Mouse (Mus musculus): ENCODE data around the gene Gm28230. TPM values are rescaled to one million over a fixed set of nuclear protein-coding genes. Genes with fewer than 3 reads are reported as not detected.

Gene Gm28230
- total RNA-seq, 2 experiments from 2014 or later, result 1.6 to 2.8 TPM

GRCm38 (mm10) chr2:74761941-74762340, 35.4 kb downstream of the Gm28230 start:
- no peak for DNase-seq (ENCODE audit: low spot score in 2 of 2)

- DNase-seq (ENCODE audit: low spot score in 2 of 2), result peak; percentile 47 to 56
These were observed 36.2 kb downstream of the Gm28230 start, which contains the start of gene Hoxd1 for GRCm38 (mm10) chr2:74762522-74763244. Hoxd1 (plus strand) TSS chr2:74762980.

GRCm38 (mm10) chr2:74763245-74763735, 36.8 kb downstream of the Gm28230 start:
- DNase-seq (ENCODE audit: low spot score in 2 of 2), result no peak

DNA sequence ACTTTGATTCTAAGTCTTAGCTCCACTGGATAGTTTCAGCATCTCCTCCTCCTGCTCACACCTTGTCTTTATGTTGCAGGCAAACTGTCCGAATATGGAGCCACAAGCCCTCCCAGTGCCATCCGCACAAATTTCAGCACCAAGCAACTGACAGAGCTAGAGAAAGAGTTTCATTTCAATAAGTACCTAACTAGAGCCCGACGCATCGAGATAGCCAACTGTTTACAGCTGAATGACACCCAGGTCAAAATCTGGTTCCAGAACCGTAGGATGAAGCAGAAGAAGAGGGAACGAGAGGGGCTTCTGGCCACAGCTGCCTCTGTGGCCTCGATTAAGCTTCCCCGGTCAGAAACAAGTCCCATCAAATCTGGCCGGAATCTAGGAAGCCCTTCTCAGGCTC, 37.4 kb downstream of the Gm28230 start:
- DNase-seq (ENCODE audit: low spot score in 2 of 2), result no peak

GRCm38 (mm10) chr2:74774359-74774758, 47.8 kb downstream of the Gm28230 start:
- no peak for DNase-seq (ENCODE audit: low spot score in 2 of 2)

DNA sequence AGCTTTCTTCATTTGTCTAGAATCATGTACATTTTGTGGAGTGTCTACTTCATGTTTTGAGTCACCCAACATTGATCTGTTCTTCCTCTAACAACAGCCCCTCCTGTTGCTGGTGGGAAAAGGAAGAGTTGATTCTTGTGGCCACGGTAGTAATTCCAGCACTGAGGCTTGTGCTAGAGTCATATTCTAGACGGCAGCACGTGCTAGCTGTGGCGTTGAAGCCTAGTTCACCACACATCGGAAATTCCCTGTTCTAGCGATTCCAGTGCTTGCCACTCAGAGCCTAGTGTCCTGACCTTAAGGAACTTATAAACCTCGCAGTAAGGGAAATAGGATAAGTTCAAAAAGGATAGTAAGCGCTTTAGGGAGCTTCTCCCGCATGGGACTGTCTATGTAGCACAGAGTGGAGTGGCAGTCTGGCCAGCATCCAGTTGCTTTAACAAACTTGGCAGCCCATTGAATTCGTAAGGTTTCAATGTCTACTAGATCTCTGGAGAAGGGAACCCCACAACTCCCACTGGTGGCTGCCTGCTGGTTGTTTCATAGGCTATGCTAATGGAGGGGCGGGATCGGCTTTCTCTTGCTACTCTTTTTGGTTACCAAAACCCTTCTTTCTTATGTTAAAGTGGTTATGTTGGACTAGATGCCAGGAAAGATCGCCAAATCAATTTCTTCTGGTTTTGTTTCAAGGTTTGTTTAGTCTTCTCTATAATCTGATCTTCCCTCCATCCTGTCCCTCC, 51.2 kb downstream of the Gm28230 start:
- no peak for DNase-seq (ENCODE audit: low spot score in 2 of 2)

DNA sequence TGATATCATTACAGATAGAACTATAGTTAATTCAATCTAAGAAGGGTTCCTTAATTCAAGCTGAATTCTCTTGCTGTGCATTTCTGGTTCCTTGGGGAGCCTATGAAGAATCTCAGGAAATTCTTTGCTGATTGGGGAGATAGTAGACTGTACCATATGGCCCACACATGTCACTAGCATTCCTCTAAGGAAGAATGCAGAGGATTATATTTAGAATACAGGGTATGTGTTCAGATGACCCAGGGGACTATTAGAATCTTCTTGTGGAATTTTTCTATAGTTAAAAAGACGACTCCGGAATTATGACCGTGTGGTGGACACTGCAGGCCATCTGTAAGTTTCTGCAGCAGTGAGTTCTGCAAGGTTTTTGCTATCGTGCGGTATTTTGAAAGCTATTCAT, 54.9 kb downstream of the Gm28230 start:
- no peak for DNase-seq (ENCODE audit: low spot score in 2 of 2)

GRCm38 (mm10) chr2:74795531-74795930, 69.0 kb downstream of the Gm28230 start:
- DNase-seq (ENCODE audit: low spot score in 2 of 2), result no peak

Small RNAs within 50 kb of the gene (microRNA-seq; reads per million reads assigned to microRNA genes)
- 0 reads per million in 2 experiments for gene Gm44463 (ENCODE audit: borderline number of aligned reads in 2 of 2)
- 9,099 to 20,371 reads per million in 2 experiments for gene Mir10b (ENCODE audit: borderline number of aligned reads in 2 of 2)

Other genes starting within 250 kb of the Gm28230 start
- gene Lnpk, start 147.3 kb upstream of the Gm28230 start, total RNA-seq (2021), result 10 to 100 TPM; 13.2 to 14.3 TPM
- not detected for gene Evx2, start 67.2 kb upstream of the Gm28230 start, total RNA-seq (2021)
- gene Hoxd13, start 58.4 kb upstream of the Gm28230 start, total RNA-seq (2021), result not detected
- gene Hoxd12, start 51.7 kb upstream of the Gm28230 start, total RNA-seq (2021), result not detected
- gene Hoxd11, start 47.2 kb upstream of the Gm28230 start, total RNA-seq (2021), result not detected
- not detected for gene Hoxd10, start 34.8 kb upstream of the Gm28230 start, total RNA-seq (2021)
- 1 to 10 TPM; 3.5 to 4.3 TPM for gene Hoxd9, start 29.0 kb upstream of the Gm28230 start, total RNA-seq (2021)
- gene Hoxd8, start 22.1 kb upstream of the Gm28230 start, total RNA-seq (2021), result 10 to 100 TPM; 24.6 to 36.4 TPM
- under 1 TPM; 0.89 to 0.90 TPM for gene Hoxd3, start 14.8 kb upstream of the Gm28230 start, total RNA-seq (2021)
- gene Hoxd4, start 14.8 kb upstream of the Gm28230 start, total RNA-seq (2021), result 10 to 100 TPM; 14.9 to 19.6 TPM
- gene Hoxd1, start 36.3 kb downstream of the Gm28230 start, total RNA-seq (2021), result not detected
- 10 to 100 TPM; 65.5 to 68.3 TPM for gene Mtx2, start 99.1 kb downstream of the Gm28230 start, total RNA-seq (2021)